Mouse (Mus musculus): ENCODE data around the gene Prm3. TPM values are rescaled to one million over a fixed set of nuclear protein-coding genes. Genes with fewer than 3 reads are reported as not detected.

Prm3 gene
- polyA plus RNA-seq, 1 experiment from 2014 or later, result not detected

DNA sequence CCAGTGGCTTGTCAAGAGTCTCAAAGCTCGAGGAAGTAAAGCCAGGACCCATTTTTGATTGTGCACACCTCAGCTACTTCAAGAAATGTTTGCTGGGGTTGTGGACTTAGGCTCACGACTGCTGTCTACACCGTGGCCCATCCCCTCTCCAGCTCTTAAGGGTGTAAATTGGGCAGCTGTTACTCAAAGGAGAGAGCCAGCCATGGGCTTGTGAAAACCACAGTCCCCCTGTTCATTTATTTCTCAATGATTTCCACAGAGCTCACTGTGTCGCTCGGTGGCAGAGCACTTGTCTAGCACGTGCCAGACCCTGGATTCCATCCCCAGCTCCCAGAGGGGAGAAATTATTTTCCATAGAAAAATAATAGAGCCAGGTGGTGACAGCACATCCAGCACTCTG is 34.5 kb downstream of the Prm3 start:
- no peak for DNase-seq (ENCODE audit: low spot score)
- Histone ChIP-seq H3K36me3 (no peaks in the 10 kb centered on the region), H3K4me1 (peaks cover 8% of the 10 kb centered on the region), H3K4me3 (no peak overlapping the region), H3K9me3 (no peaks in the 10 kb centered on the region), H3K27me3 (ENCODE audit: insufficient read depth, poor library complexity, severe bottlenecking) (peaks cover 30% of the 10 kb centered on the region), H3K27ac (no peak overlapping the region)
- WGBS, result 75% methylated on average over 5 of the region's 6 CpGs

DNA sequence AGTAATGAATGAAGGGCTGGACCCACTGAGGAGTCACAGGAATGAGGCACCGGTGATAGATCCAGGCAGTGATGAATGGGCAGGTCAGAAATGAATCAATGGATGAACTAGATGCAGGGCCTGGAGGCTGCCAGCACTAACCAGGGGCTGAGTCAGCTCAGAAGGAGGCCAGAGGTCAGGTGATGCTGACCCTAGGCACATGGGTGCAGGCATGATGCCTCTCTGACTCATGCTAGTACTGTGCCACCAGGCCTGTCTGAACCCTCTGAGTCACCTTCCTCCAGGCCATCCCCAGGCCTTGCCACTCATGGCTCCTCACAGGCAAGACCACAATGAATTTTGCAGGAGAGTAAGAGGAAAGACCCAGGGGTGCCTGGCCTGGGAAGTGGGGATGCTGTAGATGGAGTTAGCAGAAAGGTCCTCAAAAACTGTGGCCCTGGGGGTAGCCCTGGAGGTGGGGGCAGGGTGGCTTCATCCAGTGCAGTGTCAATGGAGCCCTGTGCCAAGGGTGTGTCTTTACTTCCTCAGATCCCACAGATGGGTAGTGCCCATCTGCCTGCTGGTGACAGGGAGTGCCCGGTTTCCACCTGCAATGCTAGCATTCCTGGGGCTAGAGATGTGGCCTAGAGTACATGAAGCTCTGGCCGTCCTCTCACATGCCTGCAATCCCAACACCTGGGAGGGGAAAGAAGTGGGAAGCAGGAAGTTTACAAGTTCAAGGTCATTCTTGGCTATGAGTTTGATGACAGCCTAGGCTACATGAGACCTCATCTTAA is 36.0 kb downstream of the Prm3 start:
- no peak for DNase-seq (ENCODE audit: low spot score)
- Histone ChIP-seq H3K4me1 (peaks cover 10% of the 10 kb centered on the region), H3K27me3 (ENCODE audit: insufficient read depth, poor library complexity, severe bottlenecking) (peaks cover 30% of the 10 kb centered on the region), H3K36me3 (no peaks in the 10 kb centered on the region), H3K9me3 (no peaks in the 10 kb centered on the region), H3K4me3 (no peak overlapping the region), H3K27ac (no peak overlapping the region)
- 83% methylated on average over 3 of the region's 3 CpGs for WGBS

DNA sequence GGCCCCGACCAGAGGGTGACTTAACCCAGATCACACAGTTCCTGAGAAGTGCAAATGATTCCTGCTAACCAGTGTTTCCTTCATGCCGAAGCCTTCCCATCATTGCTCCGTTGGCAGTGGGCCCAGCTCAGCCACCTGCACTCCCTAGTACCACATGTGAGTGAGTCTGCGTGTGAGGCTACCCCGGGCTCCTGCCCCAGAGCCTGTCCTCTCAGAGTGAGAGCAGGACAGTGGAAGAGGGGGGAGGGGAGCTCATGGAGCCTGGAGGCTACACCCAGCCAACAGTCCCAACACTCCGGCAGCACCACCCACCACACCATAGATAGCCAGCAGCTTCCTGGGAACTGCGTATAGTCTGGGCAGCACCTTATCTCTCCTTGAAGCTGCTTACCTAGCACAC is 40.9 kb downstream of the Prm3 start:
- no peaks in the 10 kb centered on the region for H3K36me3 ChIP-seq
- H3K27ac ChIP-seq, result peak overlapping the region; percentile 43; the same call in 1 of the 2 replicates
- no peak overlapping the region for H3K4me3 ChIP-seq
- WGBS, result 39% methylated on average over 7 of the region's 7 CpGs
- peaks cover 20% of the 10 kb centered on the region for H3K27me3 ChIP-seq (ENCODE audit: insufficient read depth, poor library complexity, severe bottlenecking)
- H3K9me3 ChIP-seq, result no peaks in the 10 kb centered on the region
- H3K4me1 ChIP-seq, result peaks cover 15% of the 10 kb centered on the region
- no peak for DNase-seq (ENCODE audit: low spot score)

DNA sequence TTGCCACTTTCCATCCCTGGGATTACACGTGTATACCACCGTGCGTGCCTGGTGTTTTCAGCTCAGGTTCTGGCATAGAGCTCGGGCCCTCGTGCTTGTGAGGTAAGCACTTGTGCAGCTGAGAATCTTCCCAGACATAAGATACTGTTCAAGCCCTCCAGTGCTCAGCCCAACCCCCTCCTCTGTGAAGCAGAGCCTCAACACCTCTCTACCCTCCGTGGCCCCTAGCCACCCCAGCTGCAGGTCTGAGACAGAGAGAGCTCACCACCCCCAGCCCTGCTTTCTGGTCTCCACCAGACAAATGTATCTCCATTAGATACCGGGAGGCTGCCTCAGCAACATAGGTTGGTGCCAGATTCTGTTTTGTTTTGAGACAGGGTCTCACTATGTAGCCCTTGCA is 41.5 kb downstream of the Prm3 start:
- Histone ChIP-seq H3K9me3 (no peaks in the 10 kb centered on the region), H3K27ac (peak overlapping the region; percentile 43), H3K4me1 (peaks cover 15% of the 10 kb centered on the region), H3K36me3 (no peaks in the 10 kb centered on the region), H3K27me3 (ENCODE audit: insufficient read depth, poor library complexity, severe bottlenecking) (peaks cover 19% of the 10 kb centered on the region), H3K4me3 (no peak overlapping the region)
- WGBS, result 37% methylated on average over 7 of the region's 7 CpGs
- no peak for DNase-seq (ENCODE audit: low spot score)

DNA sequence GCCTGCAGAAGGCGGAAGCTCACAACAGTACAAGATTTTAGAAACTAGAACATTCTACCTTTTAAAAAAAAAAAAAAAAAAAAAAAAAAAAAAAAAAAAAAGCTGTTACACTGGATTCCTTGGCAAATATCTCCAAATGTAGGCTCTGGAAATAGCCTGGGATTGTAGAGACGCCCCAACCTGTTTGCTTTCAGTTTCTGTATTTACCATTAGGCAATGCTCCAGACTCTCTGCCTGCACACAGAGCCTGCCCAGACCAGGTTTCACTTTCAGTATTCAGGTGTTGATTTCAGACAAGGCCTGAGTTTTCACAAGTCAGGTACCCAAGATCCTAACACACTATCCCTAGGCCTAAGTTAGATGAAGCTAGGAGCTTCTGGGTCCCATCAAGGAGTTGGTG is 49.6 kb downstream of the Prm3 start:
- WGBS, result 84% methylated on average over 2 of the region's 2 CpGs
- Histone ChIP-seq H3K36me3 (no peaks in the 10 kb centered on the region), H3K27ac (no peak overlapping the region), H3K4me3 (no peak overlapping the region), H3K27me3 (ENCODE audit: insufficient read depth, poor library complexity, severe bottlenecking) (peaks cover 14% of the 10 kb centered on the region; the same call in 1 of the 2 replicates), H3K4me1 (peaks cover 48% of the 10 kb centered on the region), H3K9me3 (no peaks in the 10 kb centered on the region)
- no peak for DNase-seq (ENCODE audit: low spot score)

Other genes starting within 250 kb of the Prm3 start
- 11.9 and 13.8 TPM in 2 replicates for gene Dexi, start 247.9 kb downstream of the Prm3 start, polyA plus RNA-seq (2016; fragmentation: Nextera tagmentation; extraction: Ambion mirVana)
- 24.5 and 27.3 TPM in 2 replicates for gene Clec16a, start 245.6 kb downstream of the Prm3 start, polyA plus RNA-seq (2016; fragmentation: Nextera tagmentation; extraction: Ambion mirVana)
- gene Socs1, start 5.4 kb downstream of the Prm3 start, polyA plus RNA-seq (2016; fragmentation: Nextera tagmentation; extraction: Ambion mirVana), result 3.7 and 4.1 TPM in 2 replicates
- not detected in 2 replicates for gene Tnp2, start 2.3 kb downstream of the Prm3 start, polyA plus RNA-seq (2016; fragmentation: Nextera tagmentation; extraction: Ambion mirVana)
- gene Prm2, start 5.2 kb upstream of the Prm3 start, polyA plus RNA-seq (2016; fragmentation: Nextera tagmentation; extraction: Ambion mirVana), result not detected in 2 replicates
- gene Prm1, start 14.9 kb upstream of the Prm3 start, polyA plus RNA-seq (2016; fragmentation: Nextera tagmentation; extraction: Ambion mirVana), result 0.36 TPM in 1 of 2 replicates, not detected in the other
- not detected in 2 replicates for gene Gm11172, start 22.0 kb upstream of the Prm3 start, polyA plus RNA-seq (2016; fragmentation: Nextera tagmentation; extraction: Ambion mirVana)
- 3.7 and 4.1 TPM in 2 replicates for gene Rmi2, start 44.1 kb upstream of the Prm3 start, polyA plus RNA-seq (2016; fragmentation: Nextera tagmentation; extraction: Ambion mirVana)